Mouse (Mus musculus): Measurements from ENCODE around the gene Polr2b. TPM values are rescaled to one million over a fixed set of nuclear protein-coding genes. Genes with fewer than 3 reads are reported as not detected.

Gene Polr2b
- polyA plus RNA-seq (2015; fragmentation: Nextera tagmentation; extraction: Ambion mirVana), result 70.5 and 70.8 TPM in 2 replicates

GRCm38 (mm10) chr5:77309924-77310772 lies at the start of gene Polr2b, which contains the start of gene Noa1:
Gene Polr2b, plus strand, starts transcription at chr5:77310147.
Gene Noa1, minus strand, starts transcription at chr5:77310084.
- Histone ChIP-seq H3K27ac (ENCODE audit: low read length) (peak within 1 kb of the TSS; percentile 96), H3K4me1 (ENCODE audit: insufficient read depth, low read length) (peaks cover 23% of the 10 kb centered on the region), H3K27me3 (ENCODE audit: insufficient read depth, low read length) (no peaks in the 10 kb centered on the region), H3K36me3 (ENCODE audit: insufficient read depth, low read length) (peaks cover 36% of the 10 kb centered on the region), H3K9me3 (ENCODE audit: low read length) (no peaks in the 10 kb centered on the region), H3K4me3 (ENCODE audit: low read length) (peak within 1 kb of the TSS; percentile 84), H3K9ac (replicated peaks; ENCODE audit: low read length) (peak within 1 kb of the TSS; percentile 84), H3K4me2 (replicated peaks; ENCODE audit: low read depth, low read length) (peak within 1 kb of the TSS; percentile 95)
- WGBS, result under 1% methylated on average over 85 of the region's 85 CpGs
- peak; percentile 95 for ATAC-seq (ENCODE audit: low FRiP score, low TSS enrichment)

- H3K27ac ChIP-seq (ENCODE audit: low read length), result no peak overlapping the region
- WGBS, result 91% methylated on average over 4 of the region's 4 CpGs
- no peaks in the 10 kb centered on the region for H3K4me1 ChIP-seq (ENCODE audit: insufficient read depth, low read length)
- no peak overlapping the region for H3K4me2 ChIP-seq (replicated peaks; ENCODE audit: low read depth, low read length)
- H3K4me3 ChIP-seq (ENCODE audit: low read length), result no peak overlapping the region
- no peaks in the 10 kb centered on the region for H3K9me3 ChIP-seq (ENCODE audit: low read length)
- no peak overlapping the region for H3K9ac ChIP-seq (replicated peaks; ENCODE audit: low read length)
- ATAC-seq (ENCODE audit: low FRiP score, low TSS enrichment), result no peak
- no peaks in the 10 kb centered on the region for H3K27me3 ChIP-seq (ENCODE audit: insufficient read depth, low read length)
- no peaks in the 10 kb centered on the region for H3K36me3 ChIP-seq (ENCODE audit: insufficient read depth, low read length)
These were observed 48.8 kb upstream of the Polr2b start for GRCm38 (mm10) chr5:77261137-77261536.

GRCm38 (mm10) chr5:77262105-77262504 lies 47.8 kb upstream of the Polr2b start:
- 0 out of 2 replicates have a peak, but pooled peaks cover 2% of the 10 kb centered on the region for H3K4me1 ChIP-seq (ENCODE audit: insufficient read depth, low read length)
- no peak overlapping the region for H3K9ac ChIP-seq (replicated peaks; ENCODE audit: low read length)
- no peak overlapping the region for H3K4me2 ChIP-seq (replicated peaks; ENCODE audit: low read depth, low read length)
- no peak for ATAC-seq (ENCODE audit: low FRiP score, low TSS enrichment)
- H3K9me3 ChIP-seq (ENCODE audit: low read length), result no peaks in the 10 kb centered on the region
- H3K27ac ChIP-seq (ENCODE audit: low read length), result no peak overlapping the region
- no peaks in the 10 kb centered on the region for H3K27me3 ChIP-seq (ENCODE audit: insufficient read depth, low read length)
- 85% methylated on average over 5 of the region's 5 CpGs for WGBS
- no peaks in the 10 kb centered on the region for H3K36me3 ChIP-seq (ENCODE audit: insufficient read depth, low read length)
- H3K4me3 ChIP-seq (ENCODE audit: low read length), result no peak overlapping the region

GRCm38 (mm10) chr5:77265081-77265670 lies 44.8 kb upstream of the Polr2b start, which contains the start of gene Rest:
Gene Rest, plus strand, starts transcription at chr5:77265491.
- WGBS, result under 1% methylated on average over 50 of the region's 78 CpGs
- peak within 1 kb of the TSS; percentile 70 for H3K4me2 ChIP-seq (replicated peaks; ENCODE audit: low read depth, low read length)
- H3K4me3 ChIP-seq (ENCODE audit: low read length), result peak within 1 kb of the TSS; percentile 93
- peak; percentile 91 for ATAC-seq (ENCODE audit: low FRiP score, low TSS enrichment)
- H3K27ac ChIP-seq (ENCODE audit: low read length), result peak within 1 kb of the TSS; percentile 99
- no peaks in the 10 kb centered on the region for H3K27me3 ChIP-seq (ENCODE audit: insufficient read depth, low read length)
- H3K9me3 ChIP-seq (ENCODE audit: low read length), result no peaks in the 10 kb centered on the region
- H3K4me1 ChIP-seq (ENCODE audit: insufficient read depth, low read length), result peaks cover 13% of the 10 kb centered on the region
- peak within 1 kb of the TSS; percentile 92 for H3K9ac ChIP-seq (replicated peaks; ENCODE audit: low read length)
- H3K36me3 ChIP-seq (ENCODE audit: insufficient read depth, low read length), result peaks cover 23% of the 10 kb centered on the region

- Histone ChIP-seq H3K27me3 (ENCODE audit: insufficient read depth, low read length) (no peaks in the 10 kb centered on the region), H3K4me1 (ENCODE audit: insufficient read depth, low read length) (peaks cover 13% of the 10 kb centered on the region), H3K9ac (replicated peaks; ENCODE audit: low read length) (peak overlapping the region; percentile 92), H3K9me3 (ENCODE audit: low read length) (no peaks in the 10 kb centered on the region), H3K4me3 (ENCODE audit: low read length) (peak overlapping the region; percentile 93), H3K27ac (ENCODE audit: low read length) (peak overlapping the region; percentile 99), H3K4me2 (replicated peaks; ENCODE audit: low read depth, low read length) (peak overlapping the region; percentile 70), H3K36me3 (ENCODE audit: insufficient read depth, low read length) (peaks cover 26% of the 10 kb centered on the region)
- under 1% methylated on average over 31 of the region's 53 CpGs for WGBS
- ATAC-seq (ENCODE audit: low FRiP score, low TSS enrichment), result peak; percentile 95
These were observed 44.3 kb upstream of the Polr2b start for GRCm38 (mm10) chr5:77265671-77266065.

GRCm38 (mm10) chr5:77266066-77266885 lies 43.7 kb upstream of the Polr2b start:
- H3K4me3 ChIP-seq (ENCODE audit: low read length), result peak overlapping the region; percentile 93
- H3K9ac ChIP-seq (replicated peaks; ENCODE audit: low read length), result peak overlapping the region; percentile 92
- peaks cover 13% of the 10 kb centered on the region for H3K4me1 ChIP-seq (ENCODE audit: insufficient read depth, low read length)
- H3K4me2 ChIP-seq (replicated peaks; ENCODE audit: low read depth, low read length), result peak overlapping the region; percentile 70
- H3K9me3 ChIP-seq (ENCODE audit: low read length), result no peaks in the 10 kb centered on the region
- peak; percentile 72 for ATAC-seq (ENCODE audit: low FRiP score, low TSS enrichment)
- no peaks in the 10 kb centered on the region for H3K27me3 ChIP-seq (ENCODE audit: insufficient read depth, low read length)
- peaks cover 32% of the 10 kb centered on the region for H3K36me3 ChIP-seq (ENCODE audit: insufficient read depth, low read length)
- under 1% methylated on average over 63 of the region's 87 CpGs for WGBS
- H3K27ac ChIP-seq (ENCODE audit: low read length), result peak overlapping the region; percentile 99

GRCm38 (mm10) chr5:77266886-77267401 lies 43.0 kb upstream of the Polr2b start:
- ATAC-seq (ENCODE audit: low FRiP score, low TSS enrichment), result no peak
- Histone ChIP-seq H3K36me3 (ENCODE audit: insufficient read depth, low read length) (peaks cover 36% of the 10 kb centered on the region), H3K4me3 (ENCODE audit: low read length) (peak overlapping the region; percentile 93), H3K9me3 (ENCODE audit: low read length) (no peaks in the 10 kb centered on the region), H3K27me3 (ENCODE audit: insufficient read depth, low read length) (no peaks in the 10 kb centered on the region), H3K9ac (replicated peaks; ENCODE audit: low read length) (peak overlapping the region; percentile 92), H3K4me1 (ENCODE audit: insufficient read depth, low read length) (peaks cover 13% of the 10 kb centered on the region), H3K4me2 (replicated peaks; ENCODE audit: low read depth, low read length) (peak overlapping the region; percentile 70), H3K27ac (ENCODE audit: low read length) (peak overlapping the region; percentile 99)
- 1% methylated on average over 11 of the region's 11 CpGs for WGBS

- WGBS, result 55% methylated on average over 4 of the region's 4 CpGs
- H3K9ac ChIP-seq (replicated peaks; ENCODE audit: low read length), result no peak overlapping the region
- H3K4me3 ChIP-seq (ENCODE audit: low read length), result peak overlapping the region; percentile 93
- peaks cover 41% of the 10 kb centered on the region for H3K36me3 ChIP-seq (ENCODE audit: insufficient read depth, low read length)
- no peaks in the 10 kb centered on the region for H3K9me3 ChIP-seq (ENCODE audit: low read length)
- H3K27me3 ChIP-seq (ENCODE audit: insufficient read depth, low read length), result no peaks in the 10 kb centered on the region
- peak overlapping the region; percentile 70 for H3K4me2 ChIP-seq (replicated peaks; ENCODE audit: low read depth, low read length)
- peaks cover 13% of the 10 kb centered on the region for H3K4me1 ChIP-seq (ENCODE audit: insufficient read depth, low read length)
- no peak overlapping the region for H3K27ac ChIP-seq (ENCODE audit: low read length)
- no peak for ATAC-seq (ENCODE audit: low FRiP score, low TSS enrichment)
These were observed 42.5 kb upstream of the Polr2b start for GRCm38 (mm10) chr5:77267441-77267840.

- no peaks in the 10 kb centered on the region for H3K27me3 ChIP-seq (ENCODE audit: insufficient read depth, low read length)
- no peak overlapping the region for H3K4me3 ChIP-seq (ENCODE audit: low read length)
- no peak for ATAC-seq (ENCODE audit: low FRiP score, low TSS enrichment)
- H3K27ac ChIP-seq (ENCODE audit: low read length), result no peak overlapping the region
- H3K4me2 ChIP-seq (replicated peaks; ENCODE audit: low read depth, low read length), result peak overlapping the region; percentile 70
- WGBS, result 84% methylated on average over 30 of the region's 30 CpGs
- H3K9me3 ChIP-seq (ENCODE audit: low read length), result no peaks in the 10 kb centered on the region
- H3K4me1 ChIP-seq (ENCODE audit: insufficient read depth, low read length), result peaks cover 13% of the 10 kb centered on the region
- H3K36me3 ChIP-seq (ENCODE audit: insufficient read depth, low read length), result peaks cover 47% of the 10 kb centered on the region
- no peak overlapping the region for H3K9ac ChIP-seq (replicated peaks; ENCODE audit: low read length)
These were observed 41.9 kb upstream of the Polr2b start for GRCm38 (mm10) chr5:77267957-77268624.
